ENCODE assay signal across 15 mouse cellular contexts in the genomic region with DNA sequence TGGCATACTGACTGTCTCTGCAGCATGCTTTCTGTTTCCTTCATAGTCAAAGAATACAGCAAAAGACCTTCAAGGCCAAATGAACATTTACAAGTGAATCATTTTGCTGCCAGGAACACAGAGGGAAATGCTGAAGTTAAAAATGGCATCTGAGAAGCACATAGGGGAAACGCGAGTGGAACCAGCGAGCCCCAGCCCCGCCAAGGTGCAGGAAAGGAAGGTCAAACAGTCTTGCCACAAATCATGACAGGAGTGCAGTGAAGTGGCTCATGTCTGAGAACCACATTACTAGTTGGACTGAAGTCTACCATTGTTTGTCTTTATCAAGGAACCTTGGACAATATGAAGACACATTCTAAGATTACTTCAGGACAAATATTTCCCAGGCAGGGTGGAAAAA. TPM values are rescaled to one million over a fixed set of nuclear protein-coding genes. Genes with fewer than 3 reads are reported as not detected.
DNase-seq lines count a peak whose midpoint lies in the region; ATAC-seq lines count a peak whose summit lies in the region.
"Had no signal": no experiment of that assay in that cellular context is flagged by ENCODE, and none has a peak within 500 bp of the region (broad histone marks: within the 10 kb centered on the region; RNA-seq: fewer than 3 reads in every experiment).

No protein-coding gene starts in this region.

- peaks cover 8% of the 10 kb centered on the region for H3K27me3 ChIP-seq in megakaryocyte, embryonic 14.5 days (replicated peaks)
- H3K27me3 ChIP-seq in limb, embryonic 10.5 days (ENCODE audit: low read depth, poor library complexity, severe bottlenecking), result no peaks in the 10 kb centered on the region
- H3K27me3 ChIP-seq: forebrain, embryonic 15.5 days; heart, embryonic 13.5 days; stomach, embryonic 15.5 days had no signal

- peak overlapping the region; percentile 69 for H3K4me3 ChIP-seq in megakaryocyte, embryonic 14.5 days (replicated peaks)
- H3K4me3 ChIP-seq in limb, embryonic 10.5 days, result no peak overlapping the region
- H3K4me3 ChIP-seq: forebrain, embryonic 15.5 days; heart, embryonic 13.5 days; stomach, embryonic 15.5 days had no signal

- no peak for ATAC-seq in megakaryocyte, adult 5-6 weeks (ENCODE audit: poor library complexity, severe bottlenecking)
- ATAC-seq in hematopoietic stem cell, adult 5-6 weeks (replicated peaks in 1 of 2; ENCODE audit: insufficient read depth in 1 of 2, low FRiP score in 2 of 2, low TSS enrichment in 1 of 2, low read depth in 1 of 2, poor library complexity in 2 of 2, severe bottlenecking in 2 of 2), result 0 out of 4 replicates have a peak, but pooled peaks have one; percentile 29 to 37
- ATAC-seq: forebrain, embryonic 15.5 days had no signal

- no peaks in the 10 kb centered on the region for H3K36me3 ChIP-seq in megakaryocyte, embryonic 14.5 days (replicated peaks; ENCODE audit: low read length)
- H3K36me3 ChIP-seq in limb, embryonic 10.5 days, result no peaks in the 10 kb centered on the region
- H3K36me3 ChIP-seq: forebrain, embryonic 15.5 days; heart, embryonic 13.5 days; stomach, embryonic 15.5 days had no signal

- H3K9me3 ChIP-seq in megakaryocyte, embryonic 14.5 days, result no peaks in the 10 kb centered on the region
- no peaks in the 10 kb centered on the region for H3K9me3 ChIP-seq in limb, embryonic 10.5 days (replicated peaks)
- H3K9me3 ChIP-seq: forebrain, embryonic 15.5 days; heart, embryonic 13.5 days; stomach, embryonic 15.5 days had no signal

- H3K4me1 ChIP-seq in megakaryocyte, embryonic 14.5 days, result peaks cover 40% of the 10 kb centered on the region
- H3K4me1 ChIP-seq in limb, embryonic 10.5 days, result no peaks in the 10 kb centered on the region
- H3K4me1 ChIP-seq: forebrain, embryonic 15.5 days; heart, embryonic 13.5 days; stomach, embryonic 15.5 days had no signal

- peak; percentile 63 to 80 for DNase-seq in adrenal gland, adult (ENCODE audit: inconsistent age in 2 of 2, low spot score in 1 of 2)
- DNase-seq in kidney, postnatal 4 days, result peak; percentile 30 to 40
- no peak for DNase-seq in thymus, postnatal 14 days
- no peak for DNase-seq in limb, embryonic 10.5 days (ENCODE audit: low spot score)
- DNase-seq: cerebellum, adult 2 months; heart, postnatal 4 days; lung, embryonic 14.5 days; thymus, postnatal 25 days had no signal

- WGBS in limb, embryonic 10.5 days, result 65% methylated on average over 4 of the region's 4 CpGs

- no peak overlapping the region for H3K27ac ChIP-seq in limb, embryonic 10.5 days
- H3K27ac ChIP-seq: forebrain, embryonic 15.5 days; heart, embryonic 13.5 days; macrophage; stomach, embryonic 15.5 days had no signal

RNA-seq across cellular contexts. Expression of gene Zc3h12c, which starts 49.3 kb away (rescaled TPM):
- polyA plus RNA-seq in megakaryocyte, embryonic 14.5 days (2012; ENCODE audit: insufficient read depth, low replicate concordance), result 0.22 TPM in 1 of 2 replicates, not detected in the other
- 3.2 and 5.0 TPM in 2 replicates for total RNA-seq in megakaryocyte, adult 5-6 weeks (2015)
- 4.0 and 4.3 TPM in 2 replicates for total RNA-seq in megakaryocyte, adult 5-6 weeks (2017)
- 11.0 and 12.0 TPM in 2 replicates for total RNA-seq in hematopoietic stem cell, adult 5-6 weeks (2017)
- polyA plus RNA-seq in limb, embryonic 10.5 days (2016; fragmentation: Nextera tagmentation; extraction: Ambion mirVana), result 2.2 and 2.5 TPM in 2 replicates

Comparison
In these comparisons a context has a peak if more than half of its experiments do, and no peak if none do; other contexts are left out.
1. DNase-seq: peak in adrenal gland, adult (2 of 2) and kidney, postnatal 4 days (2 of 2); none in thymus, postnatal 14 days (single experiment) and limb, embryonic 10.5 days (single experiment).